Comparison of ENCODE assay signal across 17 mouse cellular contexts in the genomic region with DNA sequence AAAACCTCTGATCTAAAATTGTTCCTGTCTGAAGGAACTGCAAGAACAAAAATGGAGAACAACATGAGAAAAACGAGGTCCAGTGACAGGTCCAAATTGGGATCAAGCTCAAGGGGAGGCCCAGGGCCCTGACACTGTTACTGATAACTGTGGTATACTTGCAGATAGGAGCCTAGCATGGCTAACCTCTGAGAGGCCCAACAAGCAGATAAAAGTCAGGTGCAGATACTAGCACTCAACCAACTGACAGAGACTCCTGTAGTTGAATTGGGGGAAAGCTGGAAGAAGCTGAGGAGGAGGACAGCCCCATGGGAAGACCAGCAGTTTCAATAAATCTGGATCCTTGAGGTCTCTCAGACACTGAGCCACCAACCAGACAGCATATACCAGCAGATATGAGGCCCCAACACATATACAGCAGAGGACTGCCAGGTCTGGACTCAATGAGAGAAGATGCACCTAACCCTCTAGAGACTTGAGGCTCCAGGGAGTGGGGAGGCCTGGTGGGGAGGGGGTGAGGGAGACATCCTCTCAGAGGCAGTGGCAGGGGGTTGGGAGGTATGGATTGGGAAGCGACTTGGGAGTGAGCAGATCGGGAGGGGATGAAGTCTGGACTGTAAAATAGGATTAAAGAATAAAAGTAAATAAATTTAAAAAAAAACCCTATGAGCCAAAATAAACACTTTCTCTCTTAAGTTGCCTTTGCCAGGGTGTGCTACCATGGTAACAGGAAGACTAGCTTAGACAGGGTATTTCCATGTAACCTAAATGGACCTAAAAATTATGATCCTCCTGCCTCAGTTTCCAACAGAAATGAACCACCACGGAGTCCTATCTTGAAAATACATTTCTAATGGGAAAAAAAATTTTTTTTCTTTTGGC.
"Had no signal": no experiment of that assay in that cellular context is flagged by ENCODE, and none has a peak within 500 bp of the region (broad histone marks: within the 10 kb centered on the region; RNA-seq: fewer than 3 reads in every experiment).

No protein-coding gene starts in this region.

- H3K9ac ChIP-seq: intestine, embryonic 15.5 days; kidney, embryonic 15.5 days; limb, embryonic 15.5 days; lung, embryonic 14.5 days; midbrain, embryonic 13.5 days; neural tube, embryonic 15.5 days had no signal

- ATAC-seq: intestine, embryonic 15.5 days; midbrain, embryonic 13.5 days had no signal

- H3K4me2 ChIP-seq: intestine, embryonic 15.5 days; kidney, embryonic 15.5 days; limb, embryonic 15.5 days; lung, embryonic 14.5 days; midbrain, embryonic 13.5 days; neural tube, embryonic 15.5 days had no signal

- H3K9me3 ChIP-seq: intestine, embryonic 15.5 days; kidney, embryonic 15.5 days; limb, embryonic 15.5 days; megakaryocyte, embryonic 14.5 days; midbrain, embryonic 13.5 days; neural tube, embryonic 15.5 days had no signal

- H3K4me3 ChIP-seq: intestine, embryonic 15.5 days; kidney, embryonic 15.5 days; left cerebral cortex, adult 2 months; limb, embryonic 15.5 days; megakaryocyte, embryonic 14.5 days; midbrain, embryonic 13.5 days; myocyte; neural tube, embryonic 15.5 days had no signal

- DNase-seq: kidney, adult 2 months; kidney, postnatal 25 days; lung, embryonic 14.5 days; lung, postnatal 10 days; lung, postnatal 4 days; right cerebral cortex, adult 18-20 months; right cerebral cortex, postnatal 25 days; spleen, adult 18-20 months; thymus, postnatal 14 days had no signal

- H3K27me3 ChIP-seq: intestine, embryonic 15.5 days; kidney, embryonic 15.5 days; limb, embryonic 15.5 days; midbrain, embryonic 13.5 days; neural tube, embryonic 15.5 days had no signal

- H3K36me3 ChIP-seq: intestine, embryonic 15.5 days; kidney, embryonic 15.5 days; limb, embryonic 15.5 days; midbrain, embryonic 13.5 days; neural tube, embryonic 15.5 days had no signal

- H3K4me1 ChIP-seq: intestine, embryonic 15.5 days; limb, embryonic 15.5 days; megakaryocyte, embryonic 14.5 days; midbrain, embryonic 13.5 days; neural tube, embryonic 15.5 days had no signal

- H3K27ac ChIP-seq: intestine, embryonic 15.5 days; kidney, embryonic 15.5 days; left cerebral cortex, adult 2 months; limb, embryonic 15.5 days; midbrain, embryonic 13.5 days; neural tube, embryonic 15.5 days had no signal
